Mouse (Mus musculus): ENCODE results near the gene Serpinc1. TPM values are rescaled to one million over a fixed set of nuclear protein-coding genes. Genes with fewer than 3 reads are reported as not detected.
"Not testable (repeated sequence)": the region's sequence is repeated elsewhere in the genome, so short reads cannot be mapped to it uniquely, and the experiment has no call there.

The Serpinc1 gene
- polyA plus RNA-seq, 1 experiment from 2014 or later = 2.9 TPM

- no peak overlapping the region for H3K9ac ChIP-seq (replicated peaks; ENCODE audit: low read length)
- H3K4me2 ChIP-seq (ENCODE audit: low read length) = no peak overlapping the region
- H3K4me3 ChIP-seq (replicated peaks; ENCODE audit: low read depth, low read length) = no peak overlapping the region
- no peaks in the 10 kb centered on the region for H3K4me1 ChIP-seq (ENCODE audit: control insufficient read depth, insufficient read depth, low read length)
- no peak for ATAC-seq (ENCODE audit: low FRiP score, low TSS enrichment)
- no peak for DNase-seq
- H3K36me3 ChIP-seq (ENCODE audit: control insufficient read depth, insufficient read depth, low read length) = 0 out of 2 replicates have a peak, but pooled peaks cover 3% of the 10 kb centered on the region
- no peak overlapping the region for H3K27ac ChIP-seq (replicated peaks; ENCODE audit: low read depth, low read length)
- no peaks in the 10 kb centered on the region for H3K27me3 ChIP-seq (ENCODE audit: control insufficient read depth, insufficient read depth, low read length)
- H3K9me3 ChIP-seq (ENCODE audit: control insufficient read depth, low read length) = no peaks in the 10 kb centered on the region
- 87% methylated on average over 3 of the region's 3 CpGs for whole genome bisulfite sequencing
Observed at GRCm38 (mm10) chr1:161005526-161005925, 27.1 kb downstream of the Serpinc1 start.

DNA sequence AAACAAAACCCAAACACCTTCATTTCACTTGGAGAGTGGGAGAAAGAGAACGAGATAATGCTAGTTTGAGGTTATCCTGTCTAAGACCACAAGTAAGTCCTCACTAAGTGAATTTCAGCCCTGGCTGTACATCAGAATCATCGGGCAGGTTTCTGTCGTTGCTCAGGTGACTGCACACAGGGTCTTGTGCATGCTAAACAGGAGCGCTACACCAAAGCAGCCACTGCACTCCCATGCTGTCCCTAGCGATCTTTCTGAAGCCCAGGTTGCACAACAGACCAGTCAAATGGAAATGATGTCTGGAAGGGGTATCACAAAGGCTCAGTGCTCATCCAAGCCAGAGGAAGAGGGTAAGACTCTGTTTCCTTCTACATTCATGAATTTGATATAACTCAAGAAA, 28.1 kb downstream of the Serpinc1 start:
- whole genome bisulfite sequencing = 84% methylated on average over 5 of the region's 5 CpGs
- no peak for ATAC-seq (ENCODE audit: low FRiP score, low TSS enrichment)

DNA sequence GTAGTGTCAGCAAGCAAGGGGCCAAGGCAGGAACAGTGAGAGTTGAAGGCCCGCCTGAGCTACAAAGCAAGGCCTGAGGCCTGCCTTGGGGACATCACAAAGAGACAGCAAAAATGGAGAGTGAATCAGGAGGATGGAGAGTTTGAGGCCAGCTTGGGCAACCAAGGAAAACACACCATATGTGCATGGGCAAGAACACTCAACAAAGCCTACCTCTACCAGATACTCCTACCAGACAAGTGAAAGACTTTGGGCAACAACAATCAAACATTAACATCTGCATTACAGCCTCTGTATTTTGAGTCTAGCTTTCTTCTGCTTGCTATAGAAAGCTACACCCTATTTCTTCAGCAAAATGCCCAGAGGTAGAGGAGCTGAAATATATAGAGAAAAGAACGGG, 29.7 kb downstream of the Serpinc1 start:
- no peak overlapping the region for H3K27ac ChIP-seq (replicated peaks; ENCODE audit: low read depth, low read length)
- H3K4me1 ChIP-seq (ENCODE audit: control insufficient read depth, insufficient read depth, low read length) = no peaks in the 10 kb centered on the region
- H3K4me2 ChIP-seq (ENCODE audit: low read length) = no peak overlapping the region
- WGBS = 92% methylated on average over 2 of the region's 2 CpGs
- no peak overlapping the region for H3K9ac ChIP-seq (replicated peaks; ENCODE audit: low read length)
- H3K9me3 ChIP-seq (ENCODE audit: control insufficient read depth, low read length) = no peaks in the 10 kb centered on the region
- H3K36me3 ChIP-seq (ENCODE audit: control insufficient read depth, insufficient read depth, low read length) = peaks cover 18% of the 10 kb centered on the region
- DNase-seq = no peak
- H3K4me3 ChIP-seq (replicated peaks; ENCODE audit: low read depth, low read length) = no peak overlapping the region
- no peaks in the 10 kb centered on the region for H3K27me3 ChIP-seq (ENCODE audit: control insufficient read depth, insufficient read depth, low read length)
- ATAC-seq (ENCODE audit: low FRiP score, low TSS enrichment) = no peak

More for the DNA sequence above, 28.1 kb downstream of the Serpinc1 start:
- H3K27me3 ChIP-seq (ENCODE audit: control insufficient read depth, insufficient read depth, low read length) = no peaks in the 10 kb centered on the region
- H3K9ac ChIP-seq (replicated peaks; ENCODE audit: low read length) = no peak overlapping the region
- no peaks in the 10 kb centered on the region for H3K4me1 ChIP-seq (ENCODE audit: control insufficient read depth, insufficient read depth, low read length)
- DNase-seq = no peak
- H3K4me2 ChIP-seq (ENCODE audit: low read length) = no peak overlapping the region
- no peaks in the 10 kb centered on the region for H3K9me3 ChIP-seq (ENCODE audit: control insufficient read depth, low read length)
- no peak overlapping the region for H3K27ac ChIP-seq (replicated peaks; ENCODE audit: low read depth, low read length)
- no peak overlapping the region for H3K4me3 ChIP-seq (replicated peaks; ENCODE audit: low read depth, low read length)
- H3K36me3 ChIP-seq (ENCODE audit: control insufficient read depth, insufficient read depth, low read length) = peaks cover 5% of the 10 kb centered on the region

DNA sequence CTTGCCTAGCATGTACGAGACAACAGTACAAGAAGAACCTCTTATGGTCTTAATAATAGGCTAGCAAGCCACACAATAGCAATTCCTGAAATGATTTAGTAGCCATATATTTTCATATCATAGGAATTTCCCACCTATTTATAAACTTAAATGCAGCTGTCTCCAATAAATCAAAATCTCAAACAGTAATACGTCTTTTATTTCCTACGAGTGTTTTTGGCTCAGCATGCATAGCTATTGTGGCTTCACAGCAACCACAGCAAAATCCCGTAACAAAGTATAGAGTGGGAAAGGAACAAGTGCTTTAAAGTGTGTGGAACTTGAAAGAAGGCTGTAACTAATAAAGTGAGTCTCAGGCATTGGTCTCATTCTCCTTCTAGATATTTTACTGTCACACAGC, 32.1 kb downstream of the Serpinc1 start:
- WGBS = 92% methylated on average over 4 of the region's 4 CpGs
- H3K27ac ChIP-seq (replicated peaks; ENCODE audit: low read depth, low read length) = no peak overlapping the region
- peaks cover 25% of the 10 kb centered on the region for H3K36me3 ChIP-seq (ENCODE audit: control insufficient read depth, insufficient read depth, low read length)
- DNase-seq (no peak), ATAC-seq (ENCODE audit: low FRiP score, low TSS enrichment) (no peak)
- H3K4me1 ChIP-seq (ENCODE audit: control insufficient read depth, insufficient read depth, low read length) = no peaks in the 10 kb centered on the region
- H3K4me3 ChIP-seq (replicated peaks; ENCODE audit: low read depth, low read length) = no peak overlapping the region
- no peaks in the 10 kb centered on the region for H3K9me3 ChIP-seq (ENCODE audit: control insufficient read depth, low read length)
- H3K27me3 ChIP-seq (ENCODE audit: control insufficient read depth, insufficient read depth, low read length) = no peaks in the 10 kb centered on the region
- no peak overlapping the region for H3K9ac ChIP-seq (replicated peaks; ENCODE audit: low read length)
- no peak overlapping the region for H3K4me2 ChIP-seq (ENCODE audit: low read length)

- H3K36me3 ChIP-seq (ENCODE audit: control insufficient read depth, insufficient read depth, low read length) = peaks cover 61% of the 10 kb centered on the region
- no peak for DNase-seq
- WGBS = 92% methylated on average over 2 of the region's 2 CpGs
Observed at GRCm38 (mm10) chr1:161016378-161016777, 38.0 kb downstream of the Serpinc1 start.

DNA sequence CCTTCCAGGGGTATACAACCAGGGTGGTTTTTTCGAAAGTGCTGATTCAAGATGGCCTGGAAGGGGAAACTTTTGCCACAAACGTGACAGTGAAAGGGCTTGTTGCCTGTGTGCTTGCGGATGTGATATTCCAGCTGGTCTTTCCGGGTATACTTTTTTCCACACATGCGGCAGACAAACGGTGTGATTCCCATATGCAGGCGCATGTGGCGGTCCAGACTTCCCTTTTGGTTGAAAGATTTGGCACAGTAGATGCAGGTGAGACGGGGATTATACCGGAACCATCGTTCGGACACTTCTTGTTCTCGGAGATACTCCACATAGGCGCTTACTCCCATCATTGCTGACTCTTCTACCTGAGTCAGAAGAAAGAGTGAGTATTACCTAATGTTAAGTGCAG, 41.7 kb downstream of the Serpinc1 start:
- Histone ChIP-seq H3K9ac (replicated peaks; ENCODE audit: low read length) (no peak overlapping the region), H3K9me3 (ENCODE audit: control insufficient read depth, low read length) (no peaks in the 10 kb centered on the region), H3K4me3 (replicated peaks; ENCODE audit: low read depth, low read length) (no peak overlapping the region), H3K27me3 (ENCODE audit: control insufficient read depth, insufficient read depth, low read length) (no peaks in the 10 kb centered on the region), H3K4me2 (ENCODE audit: low read length) (no peak overlapping the region), H3K36me3 (ENCODE audit: control insufficient read depth, insufficient read depth, low read length) (peaks cover 46% of the 10 kb centered on the region), H3K27ac (replicated peaks; ENCODE audit: low read depth, low read length) (no peak overlapping the region), H3K4me1 (ENCODE audit: control insufficient read depth, insufficient read depth, low read length) (no peaks in the 10 kb centered on the region)
- ATAC-seq (ENCODE audit: low FRiP score, low TSS enrichment) (no peak), DNase-seq (no peak)
- WGBS = 96% methylated on average over 14 of the region's 14 CpGs

More at GRCm38 (mm10) chr1:161016378-161016777, 38.0 kb downstream of the Serpinc1 start:
- Histone ChIP-seq H3K4me3 (replicated peaks; ENCODE audit: low read depth, low read length) (no peak overlapping the region), H3K4me2 (ENCODE audit: low read length) (no peak overlapping the region), H3K27ac (replicated peaks; ENCODE audit: low read depth, low read length) (no peak overlapping the region), H3K9me3 (ENCODE audit: control insufficient read depth, low read length) (no peaks in the 10 kb centered on the region), H3K4me1 (ENCODE audit: control insufficient read depth, insufficient read depth, low read length) (no peaks in the 10 kb centered on the region), H3K9ac (replicated peaks; ENCODE audit: low read length) (no peak overlapping the region), H3K27me3 (ENCODE audit: control insufficient read depth, insufficient read depth, low read length) (no peaks in the 10 kb centered on the region)
- no peak for ATAC-seq (ENCODE audit: low FRiP score, low TSS enrichment)

DNA sequence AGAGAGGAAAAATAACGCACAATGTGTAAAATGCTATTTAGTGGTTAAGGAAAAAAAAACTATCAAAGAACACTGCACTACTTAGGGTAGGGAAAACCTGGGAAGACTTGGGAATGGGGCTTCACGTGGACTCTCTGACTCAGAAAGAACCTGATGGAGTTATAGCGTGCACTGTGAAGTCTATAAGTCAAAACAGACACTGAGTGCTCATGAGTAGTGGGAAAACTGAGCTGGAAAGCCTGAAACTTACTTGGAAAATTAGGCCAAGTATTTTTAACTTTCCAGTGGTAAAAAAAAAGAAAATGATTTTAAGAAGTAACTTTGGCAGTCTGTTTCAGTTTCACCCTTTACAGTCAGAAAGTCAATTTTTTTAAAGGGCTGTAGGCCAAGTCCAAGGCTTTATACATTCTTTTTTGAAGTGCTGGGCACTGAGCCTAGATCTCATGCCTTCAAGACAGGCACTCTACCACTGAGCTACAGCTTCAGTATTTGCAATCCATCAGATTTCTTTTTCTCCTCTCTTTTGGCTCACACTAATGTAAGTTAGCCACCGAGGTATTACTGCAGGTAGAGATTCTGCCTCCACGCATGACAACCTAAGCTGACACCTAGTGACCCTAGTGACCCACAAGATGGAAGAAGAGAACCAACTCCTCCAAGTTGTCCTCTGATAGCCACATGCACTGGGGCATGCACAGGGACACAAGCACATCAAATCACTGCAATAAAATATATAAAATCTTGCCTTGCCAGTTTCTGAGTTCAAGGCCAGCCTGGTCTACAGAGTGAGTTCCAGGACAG, 47.2 kb downstream of the Serpinc1 start:
- no peaks in the 10 kb centered on the region for H3K27me3 ChIP-seq (ENCODE audit: control insufficient read depth, insufficient read depth, low read length)
- H3K36me3 ChIP-seq (ENCODE audit: control insufficient read depth, insufficient read depth, low read length) = peaks cover 42% of the 10 kb centered on the region
- H3K4me1 ChIP-seq (ENCODE audit: control insufficient read depth, insufficient read depth, low read length) = no peaks in the 10 kb centered on the region
- no peak overlapping the region for H3K4me3 ChIP-seq (replicated peaks; ENCODE audit: low read depth, low read length)
- 97% methylated on average over 5 of the region's 5 CpGs for WGBS
- no peak overlapping the region for H3K4me2 ChIP-seq (ENCODE audit: low read length)
- no peak for DNase-seq
- no peak for ATAC-seq (ENCODE audit: low FRiP score, low TSS enrichment)
- no peak overlapping the region for H3K27ac ChIP-seq (replicated peaks; ENCODE audit: low read depth, low read length)
- H3K9me3 ChIP-seq (ENCODE audit: control insufficient read depth, low read length) = no peaks in the 10 kb centered on the region
- no peak overlapping the region for H3K9ac ChIP-seq (replicated peaks; ENCODE audit: low read length)

DNA sequence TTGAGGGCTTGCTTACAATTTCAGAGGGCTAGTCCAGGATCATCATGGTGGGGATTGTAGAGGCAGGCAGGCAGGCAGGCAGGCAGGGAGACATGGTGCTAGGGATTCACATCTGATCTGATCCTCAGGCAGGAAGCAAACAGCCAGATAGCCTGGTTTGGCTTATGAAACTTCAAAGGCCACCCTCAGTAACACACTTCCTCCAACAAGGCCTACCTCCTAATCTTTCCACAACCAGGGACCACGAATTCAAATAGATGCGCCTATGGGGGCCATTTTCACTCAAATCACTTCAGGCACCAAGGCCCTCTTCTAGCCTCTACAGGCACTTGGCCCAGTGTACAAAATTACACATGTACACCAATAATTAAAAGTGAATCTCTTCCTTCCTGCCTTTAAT, 48.8 kb downstream of the Serpinc1 start:
- WGBS = 95% methylated on average over 2 of the region's 2 CpGs
- no peaks in the 10 kb centered on the region for H3K4me1 ChIP-seq (ENCODE audit: control insufficient read depth, insufficient read depth, low read length)
- no peak overlapping the region for H3K4me2 ChIP-seq (ENCODE audit: low read length)
- H3K4me3 ChIP-seq (replicated peaks; ENCODE audit: low read depth, low read length) = no peak overlapping the region
- no peak overlapping the region for H3K27ac ChIP-seq (replicated peaks; ENCODE audit: low read depth, low read length)
- DNase-seq (no peak), ATAC-seq (ENCODE audit: low FRiP score, low TSS enrichment) (no peak)
- peaks cover 53% of the 10 kb centered on the region for H3K36me3 ChIP-seq (ENCODE audit: control insufficient read depth, insufficient read depth, low read length)
- no peaks in the 10 kb centered on the region for H3K27me3 ChIP-seq (ENCODE audit: control insufficient read depth, insufficient read depth, low read length)
- no peak overlapping the region for H3K9ac ChIP-seq (replicated peaks; ENCODE audit: low read length)
- no peaks in the 10 kb centered on the region for H3K9me3 ChIP-seq (ENCODE audit: control insufficient read depth, low read length)

DNA sequence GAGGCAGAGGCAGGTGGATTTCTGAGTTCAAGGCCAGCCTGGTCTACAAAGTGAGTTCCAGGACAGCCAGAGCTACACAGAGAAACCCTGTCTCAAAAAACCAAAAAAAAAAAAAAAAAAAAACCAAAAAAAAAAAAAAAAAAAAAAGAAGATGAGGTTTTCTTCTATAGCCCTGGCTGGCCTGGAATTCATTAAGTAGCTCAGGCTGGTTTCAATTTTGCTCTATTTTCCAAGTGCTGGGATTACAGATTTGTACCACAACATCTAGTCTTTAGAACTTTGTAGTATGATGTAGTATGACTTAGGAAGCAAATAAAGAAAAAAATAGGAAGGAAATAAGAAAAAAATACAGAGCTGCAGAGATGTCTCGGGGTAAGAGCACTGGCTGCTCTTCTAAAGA, 50.0 kb downstream of the Serpinc1 start:
- not testable (repeated sequence) for H3K4me2 ChIP-seq (ENCODE audit: low read length); H3K9me3 ChIP-seq (ENCODE audit: control insufficient read depth, low read length); H3K27ac ChIP-seq (replicated peaks; ENCODE audit: low read depth, low read length); H3K4me1 ChIP-seq (ENCODE audit: control insufficient read depth, insufficient read depth, low read length); H3K9ac ChIP-seq (replicated peaks; ENCODE audit: low read length); DNase-seq; H3K4me3 ChIP-seq (replicated peaks; ENCODE audit: low read depth, low read length); H3K27me3 ChIP-seq (ENCODE audit: control insufficient read depth, insufficient read depth, low read length); ATAC-seq (ENCODE audit: low FRiP score, low TSS enrichment)
- H3K36me3 ChIP-seq (ENCODE audit: control insufficient read depth, insufficient read depth, low read length) = peaks cover 58% of the 10 kb centered on the region
- WGBS = 98% methylated on average over 1 of the region's 1 CpGs

All from midbrain, embryonic 14.5 days (tissue).